Mouse (Mus musculus) myocyte (in vitro differentiated cells): Measurements from ENCODE around the gene Cdh15. TPM values are rescaled to one million over a fixed set of nuclear protein-coding genes. Genes with fewer than 3 reads are reported as not detected.
A peak's percentile ranks its signal among the peaks of the same experiment; 100 is the strongest.

Experiments used
- H3K27me3 ChIP-seq: one replicate; pipeline ENCODE4 v1.6.1; 2011; ENCODE audit not compliant: control insufficient read depth, insufficient read depth, insufficient read length
- H3K36me3 ChIP-seq: one replicate; pipeline ENCODE4 v1.6.1; 2011; ENCODE audit not compliant: control insufficient read depth, insufficient read depth
- H3K4me2 ChIP-seq: one replicate; pipeline ENCODE4 v1.6.1; 2011; ENCODE audit warnings: low read depth, control low read depth
- H3K4me3 ChIP-seq: one replicate; pipeline ENCODE4 v1.5.1; 2011; ENCODE audit warnings: mild to moderate bottlenecking, control low read depth, moderate library complexity
- H3K79me2 ChIP-seq: one replicate; pipeline ENCODE4 v1.6.1; 2011; ENCODE audit not compliant: control insufficient read depth, insufficient read depth
- H3ac ChIP-seq: one replicate; pipeline ENCODE4 v1.6.1; 2011; ENCODE audit not compliant: control insufficient read depth, insufficient read length
- CEBPB ChIP-seq: IDR thresholded peaks from 2 replicates; pipeline ENCODE4 v1.6.1; 2011; ENCODE audit warnings: mild to moderate bottlenecking, moderate library complexity; ENCODE audit not compliant: poor library complexity, insufficient read depth, severe bottlenecking
- E2F4 ChIP-seq: IDR thresholded peaks from one replicate; pipeline ENCODE4 v1.6.1; 2011; ENCODE audit warnings: mild to moderate bottlenecking, control low read depth, moderate library complexity; ENCODE audit not compliant: insufficient read depth
- MAX ChIP-seq: IDR thresholded peaks from one replicate; pipeline ENCODE4 v1.6.1; 2011; ENCODE audit warnings: low read depth, mild to moderate bottlenecking, control low read depth
- MYOD1 ChIP-seq, 3 experiments: IDR thresholded peaks; one replicate each; pipeline ENCODE4 v1.6.1; 2011; ENCODE audit warnings: control low read depth in 2 of 3, low read depth in 2 of 3, mild to moderate bottlenecking in 2 of 3, moderate library complexity in 1 of 3; ENCODE audit not compliant: insufficient read length in 2 of 3, control insufficient read depth in 1 of 3
- MYOG ChIP-seq, 3 experiments: IDR thresholded peaks; one replicate each; pipeline ENCODE4 v1.6.1; 2011; ENCODE audit warnings: control low read depth in 2 of 3, low read depth in 2 of 3, mild to moderate bottlenecking in 2 of 3; ENCODE audit not compliant: insufficient read length in 2 of 3, control insufficient read depth in 1 of 3, insufficient read depth in 1 of 3
- POLR2A ChIP-seq: IDR thresholded peaks from one replicate; pipeline ENCODE4 v1.6.1; 2011; ENCODE audit warnings: low read depth, mild to moderate bottlenecking, control low read depth, moderate library complexity; ENCODE audit not compliant: insufficient read length
- POLR2AphosphoS2 ChIP-seq: IDR thresholded peaks from one replicate; pipeline ENCODE4 v1.6.1; 2011; ENCODE audit warnings: low read depth, control low read depth; ENCODE audit not compliant: insufficient read length
- REST ChIP-seq: IDR thresholded peaks from one replicate; pipeline ENCODE4 v1.6.1; 2011; ENCODE audit warnings: mild to moderate bottlenecking, control low read depth, moderate library complexity; ENCODE audit not compliant: insufficient read depth, insufficient read length
- SRF ChIP-seq: IDR thresholded peaks from one replicate; pipeline ENCODE4 v1.6.1; 2011; ENCODE audit warnings: low read depth; ENCODE audit not compliant: control insufficient read depth, insufficient read length
- TCF12 ChIP-seq: IDR thresholded peaks from one replicate; pipeline ENCODE4 v1.6.1; 2011; ENCODE audit warnings: mild to moderate bottlenecking, control low read depth; ENCODE audit not compliant: poor library complexity, insufficient read depth, severe bottlenecking
- TCF3 ChIP-seq: IDR thresholded peaks from one replicate; pipeline ENCODE4 v1.6.1; 2011; ENCODE audit warnings: low read depth, control low read depth; ENCODE audit not compliant: insufficient read length
- USF1 ChIP-seq: IDR thresholded peaks from one replicate; pipeline ENCODE4 v1.6.1; 2011; ENCODE audit warnings: low read depth, mild to moderate bottlenecking, control low read depth, moderate library complexity
- polyA plus RNA-seq: library from polyadenylated mRNA; unstranded; fragments of >200 nt; fragmentation: generic; extraction: Trizol; gene quantifications from one replicate; pipeline ENCODE4 v1.2.1, GENCODE M21; 2012; ENCODE audit warnings: missing spikeins

Cdh15 gene
- polyA plus RNA-seq, 1 experiment, result 401 TPM

DNA sequence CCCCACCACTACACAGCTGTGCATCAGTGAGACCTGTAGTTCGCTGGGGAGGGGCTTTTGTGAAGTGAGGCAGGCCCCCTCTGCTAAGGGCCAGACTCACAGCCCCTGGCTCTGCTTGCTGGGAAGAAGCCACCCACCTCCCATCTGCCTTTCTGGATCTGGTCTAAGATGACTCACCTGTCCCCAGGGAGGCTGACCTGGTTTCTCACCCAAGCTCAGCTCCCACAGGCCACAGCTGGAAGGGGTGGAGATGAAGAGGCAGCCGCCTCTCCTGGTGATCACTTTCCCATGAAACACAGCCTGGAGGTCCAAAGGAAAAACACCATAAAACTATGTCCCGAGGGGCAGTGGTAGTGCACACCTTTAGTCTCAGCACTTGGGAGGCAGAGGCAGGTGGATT is 18.4 kb upstream of the Cdh15 start:
- TF ChIP-seq E2F4 (no peak), MYOG (IDR thresholded peaks at IDR 0.05; ENCODE audit: control insufficient read depth in 1 of 3, insufficient read depth in 1 of 3, insufficient read length in 2 of 3, low read depth in 2 of 3) (no peak), USF1 (no peak), POLR2A (no peak), SRF (no peak), MYOD1 (IDR thresholded peaks at IDR 0.05; ENCODE audit: control insufficient read depth in 1 of 3, insufficient read length in 2 of 3, low read depth in 2 of 3) (no peak), CEBPB (no peak), TCF12 (no peak), MAX (no peak)
- Histone ChIP-seq H3K4me3 (no peak overlapping the region), H3K36me3 (no peaks in the 10 kb centered on the region), H3K79me2 (no peaks in the 10 kb centered on the region), H3ac (no peak overlapping the region), H3K4me2 (no peak overlapping the region), H3K27me3 (peaks cover 42% of the 10 kb centered on the region)

DNA sequence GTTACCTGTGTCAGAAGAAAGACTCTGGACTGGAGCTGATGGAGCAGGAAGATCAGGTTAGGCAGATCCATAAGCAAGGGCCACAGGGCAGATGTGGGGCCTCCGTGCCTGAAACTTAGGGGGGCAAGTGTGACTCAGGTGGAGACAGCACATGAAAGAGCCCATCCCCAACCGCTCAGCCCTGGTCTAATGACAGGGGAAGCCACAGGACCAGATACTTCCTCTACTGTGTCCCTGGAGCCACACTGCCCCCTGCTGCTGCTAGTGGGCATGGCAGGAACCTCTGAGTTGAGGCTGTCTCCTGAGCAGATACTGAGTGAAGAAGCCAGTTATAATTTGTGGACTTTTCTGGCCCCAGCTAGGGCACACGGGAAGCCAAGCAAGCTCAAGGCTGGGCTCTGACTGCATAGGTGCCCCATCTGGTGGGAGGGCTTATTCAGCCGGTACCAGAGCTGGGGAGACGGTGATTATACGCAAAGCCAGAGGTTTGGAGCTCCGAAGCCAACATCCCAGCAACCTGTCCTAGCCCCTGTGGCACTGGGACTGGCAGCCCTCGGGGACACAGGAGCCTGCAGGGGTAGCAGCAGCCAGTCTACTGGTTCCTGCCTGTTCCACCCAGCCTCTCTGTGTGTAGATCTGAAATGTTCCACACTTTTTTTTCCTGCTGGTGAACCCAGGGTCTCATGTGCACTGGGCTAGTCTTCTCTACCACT is 17.3 kb upstream of the Cdh15 start:
- Histone ChIP-seq H3ac (no peak overlapping the region), H3K4me2 (no peak overlapping the region), H3K27me3 (peaks cover 36% of the 10 kb centered on the region), H3K79me2 (no peaks in the 10 kb centered on the region), H3K36me3 (no peaks in the 10 kb centered on the region), H3K4me3 (no peak overlapping the region)
- TF ChIP-seq SRF (no peak), MYOG (IDR thresholded peaks at IDR 0.05; ENCODE audit: control insufficient read depth in 1 of 3, insufficient read depth in 1 of 3, insufficient read length in 2 of 3, low read depth in 2 of 3) (peak in 1 of 3 experiments; percentile 14)

DNA sequence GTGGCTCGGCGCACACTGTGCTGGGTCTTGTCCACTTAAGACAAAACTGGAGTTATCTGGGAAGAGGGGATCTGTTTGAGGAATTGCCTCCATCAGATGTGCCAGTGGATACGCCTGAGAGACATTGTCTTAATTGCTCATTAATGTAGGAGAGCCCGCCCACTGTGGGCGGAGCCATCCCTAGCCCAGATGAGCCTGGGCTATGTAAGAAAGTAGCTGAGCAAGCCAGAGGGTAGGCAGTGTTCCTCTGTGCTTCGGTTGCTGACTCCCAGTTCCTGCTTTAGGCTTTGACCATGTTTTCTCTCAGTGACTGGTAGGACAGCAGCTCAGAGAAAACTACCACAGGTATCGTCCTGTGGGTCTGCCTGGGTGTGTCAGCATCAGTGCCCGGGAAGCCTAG is 13.3 kb upstream of the Cdh15 start:
- H3K4me3 ChIP-seq, result no peak overlapping the region
- no peak for TF ChIP-seq SRF
- no peak for TF ChIP-seq POLR2AphosphoS2
- no peak for TF ChIP-seq MYOD1 (IDR thresholded peaks at IDR 0.05; ENCODE audit: control insufficient read depth in 1 of 3, insufficient read length in 2 of 3, low read depth in 2 of 3)
- TF ChIP-seq POLR2A, result no peak
- TF ChIP-seq MYOG (IDR thresholded peaks at IDR 0.05; ENCODE audit: control insufficient read depth in 1 of 3, insufficient read depth in 1 of 3, insufficient read length in 2 of 3, low read depth in 2 of 3), result no peak
- TF ChIP-seq TCF3, result no peak
- no peak for TF ChIP-seq MAX
- TF ChIP-seq REST, result no peak
- no peak for TF ChIP-seq E2F4
- no peak for TF ChIP-seq USF1
- TF ChIP-seq CEBPB, result no peak
- TF ChIP-seq TCF12, result no peak
- H3ac ChIP-seq, result no peak overlapping the region
- H3K36me3 ChIP-seq, result no peaks in the 10 kb centered on the region
- no peaks in the 10 kb centered on the region for H3K79me2 ChIP-seq
- peaks cover 13% of the 10 kb centered on the region for H3K27me3 ChIP-seq
- no peak overlapping the region for H3K4me2 ChIP-seq

DNA sequence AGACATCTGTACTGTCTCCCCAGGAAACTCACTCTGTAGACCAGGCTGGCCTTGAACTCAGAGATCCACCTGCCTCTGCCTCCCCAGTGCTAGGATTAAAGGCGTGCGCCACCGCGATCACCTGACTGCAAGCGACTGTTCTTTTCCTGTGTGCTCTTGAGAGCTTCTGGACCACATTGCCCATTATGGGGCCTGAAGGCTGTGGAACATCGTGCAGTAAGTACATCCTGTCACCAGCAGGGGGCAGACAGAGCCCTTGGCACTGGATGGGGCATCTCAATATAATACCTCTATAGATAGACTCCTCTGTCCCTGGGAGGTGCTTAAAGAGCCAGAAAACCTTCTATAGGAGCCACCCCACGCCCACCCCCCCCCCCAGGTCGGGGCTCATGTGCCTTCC is 12.8 kb upstream of the Cdh15 start:
- H3K4me3 ChIP-seq, result no peak overlapping the region
- TF ChIP-seq MYOD1 (IDR thresholded peaks at IDR 0.05; ENCODE audit: control insufficient read depth in 1 of 3, insufficient read length in 2 of 3, low read depth in 2 of 3) (no peak), TCF3 (no peak), SRF (no peak), CEBPB (no peak), USF1 (no peak), TCF12 (no peak), E2F4 (no peak), POLR2A (no peak), MAX (no peak)
- no peak overlapping the region for H3K4me2 ChIP-seq
- H3K79me2 ChIP-seq, result no peaks in the 10 kb centered on the region
- peaks cover 12% of the 10 kb centered on the region for H3K27me3 ChIP-seq
- H3ac ChIP-seq, result no peak overlapping the region
- H3K36me3 ChIP-seq, result no peaks in the 10 kb centered on the region

DNA sequence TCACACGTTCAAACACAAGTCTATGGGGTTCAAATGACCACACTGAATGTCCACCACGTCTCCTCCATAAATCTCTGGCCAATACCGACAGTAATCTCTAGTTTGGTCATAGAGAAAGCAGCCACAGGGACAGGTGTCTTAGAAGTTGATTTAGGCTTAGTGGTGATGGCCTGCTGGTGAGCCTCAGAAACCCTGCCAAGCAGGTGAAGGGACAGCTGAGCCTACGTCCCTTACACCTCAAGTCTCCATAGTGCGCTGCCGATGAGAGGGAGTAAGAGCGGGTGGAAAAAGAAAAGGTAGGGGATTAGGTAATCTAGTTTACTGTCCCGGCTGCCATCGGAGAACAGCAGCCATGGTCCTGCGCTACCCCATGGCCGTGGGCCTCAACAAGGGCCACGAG is 11.6 kb upstream of the Cdh15 start:
- no peaks in the 10 kb centered on the region for H3K79me2 ChIP-seq
- TF ChIP-seq TCF3 (peak; percentile 35), CEBPB (no peak), USF1 (no peak), TCF12 (no peak), POLR2A (no peak), SRF (no peak), REST (no peak), POLR2AphosphoS2 (no peak), MYOD1 (IDR thresholded peaks at IDR 0.05; ENCODE audit: control insufficient read depth in 1 of 3, insufficient read length in 2 of 3, low read depth in 2 of 3) (peak in 1 of 3 experiments; percentile 69), MAX (no peak), E2F4 (no peak), MYOG (IDR thresholded peaks at IDR 0.05; ENCODE audit: control insufficient read depth in 1 of 3, insufficient read depth in 1 of 3, insufficient read length in 2 of 3, low read depth in 2 of 3) (peak in 2 of 3 experiments; percentile 29 to 74)
- H3ac ChIP-seq, result no peak overlapping the region
- H3K4me3 ChIP-seq, result no peak overlapping the region
- no peak overlapping the region for H3K4me2 ChIP-seq
- peaks cover 12% of the 10 kb centered on the region for H3K27me3 ChIP-seq
- no peaks in the 10 kb centered on the region for H3K36me3 ChIP-seq
